Mouse (Mus musculus): Measurements from ENCODE around the gene Gpx2. TPM values are rescaled to one million over a fixed set of nuclear protein-coding genes. Genes with fewer than 3 reads are reported as not detected.

Gpx2 gene
- polyA plus RNA-seq, 1 experiment from 2014 or later, result 91.0 TPM

GRCm38 (mm10) chr12:76790446-76791084 is 4.8 kb downstream of the Gpx2 start:
- Histone ChIP-seq H3K27ac (ENCODE audit: low read length) (no peak overlapping the region), H3K9me3 (ENCODE audit: control insufficient read depth, low read length) (no peaks in the 10 kb centered on the region), H3K4me3 (ENCODE audit: low read length) (no peak overlapping the region), H3K36me3 (ENCODE audit: control insufficient read depth, insufficient read depth, low read length) (no peaks in the 10 kb centered on the region), H3K9ac (ENCODE audit: low read depth, low read length) (no peak overlapping the region), H3K4me2 (ENCODE audit: low read depth, low read length) (no peak overlapping the region), H3K4me1 (ENCODE audit: control insufficient read depth, insufficient read depth, low read length) (no peaks in the 10 kb centered on the region), H3K27me3 (replicated peaks; ENCODE audit: control insufficient read depth, insufficient read depth, low read length) (no peaks in the 10 kb centered on the region)
- WGBS, result 32% methylated on average over 8 of the region's 8 CpGs
- ATAC-seq, result no peak

- no peaks in the 10 kb centered on the region for H3K36me3 ChIP-seq (ENCODE audit: control insufficient read depth, insufficient read depth, low read length)
Measured at GRCm38 (mm10) chr12:76784056-76784619, 11.2 kb downstream of the Gpx2 start.

GRCm38 (mm10) chr12:76780639-76781468 is 14.5 kb downstream of the Gpx2 start:
- Histone ChIP-seq H3K9me3 (ENCODE audit: control insufficient read depth, low read length) (no peaks in the 10 kb centered on the region), H3K27me3 (replicated peaks; ENCODE audit: control insufficient read depth, insufficient read depth, low read length) (no peaks in the 10 kb centered on the region), H3K4me2 (ENCODE audit: low read depth, low read length) (no peak overlapping the region), H3K9ac (ENCODE audit: low read depth, low read length) (no peak overlapping the region), H3K27ac (ENCODE audit: low read length) (no peak overlapping the region), H3K4me3 (ENCODE audit: low read length) (no peak overlapping the region), H3K4me1 (ENCODE audit: control insufficient read depth, insufficient read depth, low read length) (no peaks in the 10 kb centered on the region; the same call in 1 of the 2 replicates), H3K36me3 (ENCODE audit: control insufficient read depth, insufficient read depth, low read length) (peaks cover 3% of the 10 kb centered on the region; the same call in 1 of the 2 replicates)
- no peak for ATAC-seq
- WGBS, result 77% methylated on average over 12 of the region's 12 CpGs

More at GRCm38 (mm10) chr12:76784056-76784619, 11.2 kb downstream of the Gpx2 start:
- WGBS, result 60% methylated on average over 10 of the region's 10 CpGs
- H3K4me2 ChIP-seq (ENCODE audit: low read depth, low read length), result no peak overlapping the region
- ATAC-seq, result no peak
- no peak overlapping the region for H3K4me3 ChIP-seq (ENCODE audit: low read length)
- H3K27ac ChIP-seq (ENCODE audit: low read length), result no peak overlapping the region
- no peaks in the 10 kb centered on the region; the same call in 1 of the 2 replicates for H3K4me1 ChIP-seq (ENCODE audit: control insufficient read depth, insufficient read depth, low read length)
- H3K9me3 ChIP-seq (ENCODE audit: control insufficient read depth, low read length), result no peaks in the 10 kb centered on the region
- H3K9ac ChIP-seq (ENCODE audit: low read depth, low read length), result no peak overlapping the region
- no peaks in the 10 kb centered on the region for H3K27me3 ChIP-seq (replicated peaks; ENCODE audit: control insufficient read depth, insufficient read depth, low read length)

DNA sequence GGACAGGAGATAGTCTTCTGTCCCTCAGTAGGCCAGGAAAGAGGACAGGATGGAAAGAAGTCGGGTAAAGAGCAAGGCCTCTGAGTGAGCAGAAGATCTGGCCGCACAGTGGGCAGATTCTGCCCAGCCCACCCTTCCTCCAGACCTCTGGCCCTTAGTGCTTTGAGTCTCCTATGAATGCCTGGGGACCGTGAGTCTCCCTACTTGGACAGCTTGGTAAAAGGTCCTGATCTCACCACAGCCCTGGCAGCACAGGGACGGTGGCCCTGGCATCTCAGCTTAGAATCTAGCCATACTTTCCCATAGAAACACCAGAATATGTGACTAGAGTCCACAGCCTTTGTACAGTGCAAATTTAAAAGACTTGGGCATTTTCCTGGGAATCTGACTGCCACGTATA is 15.4 kb downstream of the Gpx2 start:
- Histone ChIP-seq H3K36me3 (ENCODE audit: control insufficient read depth, insufficient read depth, low read length) (peaks cover 3% of the 10 kb centered on the region; the same call in 1 of the 2 replicates), H3K9ac (ENCODE audit: low read depth, low read length) (no peak overlapping the region), H3K27ac (ENCODE audit: low read length) (no peak overlapping the region), H3K4me3 (ENCODE audit: low read length) (no peak overlapping the region), H3K27me3 (replicated peaks; ENCODE audit: control insufficient read depth, insufficient read depth, low read length) (no peaks in the 10 kb centered on the region), H3K9me3 (ENCODE audit: control insufficient read depth, low read length) (no peaks in the 10 kb centered on the region), H3K4me2 (ENCODE audit: low read depth, low read length) (no peak overlapping the region), H3K4me1 (ENCODE audit: control insufficient read depth, insufficient read depth, low read length) (no peaks in the 10 kb centered on the region; the same call in 1 of the 2 replicates)
- 87% methylated on average over 5 of the region's 5 CpGs for WGBS
- no peak for ATAC-seq

- Histone ChIP-seq H3K27me3 (replicated peaks; ENCODE audit: control insufficient read depth, insufficient read depth, low read length) (no peaks in the 10 kb centered on the region), H3K4me3 (ENCODE audit: low read length) (no peak overlapping the region), H3K9ac (ENCODE audit: low read depth, low read length) (no peak overlapping the region), H3K9me3 (ENCODE audit: control insufficient read depth, low read length) (no peaks in the 10 kb centered on the region), H3K27ac (ENCODE audit: low read length) (no peak overlapping the region), H3K36me3 (ENCODE audit: control insufficient read depth, insufficient read depth, low read length) (peaks cover 3% of the 10 kb centered on the region; the same call in 1 of the 2 replicates), H3K4me1 (ENCODE audit: control insufficient read depth, insufficient read depth, low read length) (no peaks in the 10 kb centered on the region; the same call in 1 of the 2 replicates), H3K4me2 (ENCODE audit: low read depth, low read length) (no peak overlapping the region)
- 65% methylated on average over 10 of the region's 10 CpGs for WGBS
- peak; percentile 70 for ATAC-seq
Measured at GRCm38 (mm10) chr12:76778305-76779083, 16.9 kb downstream of the Gpx2 start.

- Histone ChIP-seq H3K4me1 (ENCODE audit: control insufficient read depth, insufficient read depth, low read length) (no peaks in the 10 kb centered on the region; the same call in 1 of the 2 replicates), H3K4me3 (ENCODE audit: low read length) (no peak overlapping the region), H3K27ac (ENCODE audit: low read length) (no peak overlapping the region), H3K9ac (ENCODE audit: low read depth, low read length) (no peak overlapping the region), H3K9me3 (ENCODE audit: control insufficient read depth, low read length) (no peaks in the 10 kb centered on the region), H3K27me3 (replicated peaks; ENCODE audit: control insufficient read depth, insufficient read depth, low read length) (no peaks in the 10 kb centered on the region), H3K36me3 (ENCODE audit: control insufficient read depth, insufficient read depth, low read length) (peaks cover 3% of the 10 kb centered on the region; the same call in 1 of the 2 replicates), H3K4me2 (ENCODE audit: low read depth, low read length) (no peak overlapping the region)
- 0 out of 2 replicates have a peak, but pooled peaks have one; percentile 28 for ATAC-seq
Measured at GRCm38 (mm10) chr12:76777845-76778244, 17.5 kb downstream of the Gpx2 start.

DNA sequence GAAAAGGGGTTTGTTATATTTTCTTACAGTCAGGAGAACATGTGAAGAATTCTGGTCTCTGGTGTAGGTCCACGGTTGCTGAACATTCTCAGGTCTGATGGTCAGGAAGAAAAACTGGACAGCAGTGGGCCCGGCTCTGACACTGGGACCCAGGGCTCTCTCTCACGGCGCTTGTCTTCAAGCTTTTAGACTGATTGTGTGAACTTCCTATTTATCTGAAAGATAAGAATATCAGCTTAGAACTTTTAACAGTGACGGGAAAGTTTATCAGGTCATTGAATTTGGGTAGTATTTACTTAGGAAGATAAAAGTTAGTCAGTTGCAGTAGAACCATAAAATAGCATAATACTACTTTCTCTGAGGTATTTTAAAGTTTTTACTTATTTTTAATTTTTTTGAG is 18.5 kb downstream of the Gpx2 start:
- 72% methylated on average over 5 of the region's 5 CpGs for WGBS
- Histone ChIP-seq H3K27me3 (replicated peaks; ENCODE audit: control insufficient read depth, insufficient read depth, low read length) (no peaks in the 10 kb centered on the region), H3K9ac (ENCODE audit: low read depth, low read length) (no peak overlapping the region), H3K36me3 (ENCODE audit: control insufficient read depth, insufficient read depth, low read length) (peaks cover 3% of the 10 kb centered on the region; the same call in 1 of the 2 replicates), H3K4me2 (ENCODE audit: low read depth, low read length) (no peak overlapping the region), H3K4me1 (ENCODE audit: control insufficient read depth, insufficient read depth, low read length) (no peaks in the 10 kb centered on the region; the same call in 1 of the 2 replicates), H3K27ac (ENCODE audit: low read length) (no peak overlapping the region), H3K4me3 (ENCODE audit: low read length) (no peak overlapping the region), H3K9me3 (ENCODE audit: control insufficient read depth, low read length) (no peaks in the 10 kb centered on the region)
- no peak for ATAC-seq

DNA sequence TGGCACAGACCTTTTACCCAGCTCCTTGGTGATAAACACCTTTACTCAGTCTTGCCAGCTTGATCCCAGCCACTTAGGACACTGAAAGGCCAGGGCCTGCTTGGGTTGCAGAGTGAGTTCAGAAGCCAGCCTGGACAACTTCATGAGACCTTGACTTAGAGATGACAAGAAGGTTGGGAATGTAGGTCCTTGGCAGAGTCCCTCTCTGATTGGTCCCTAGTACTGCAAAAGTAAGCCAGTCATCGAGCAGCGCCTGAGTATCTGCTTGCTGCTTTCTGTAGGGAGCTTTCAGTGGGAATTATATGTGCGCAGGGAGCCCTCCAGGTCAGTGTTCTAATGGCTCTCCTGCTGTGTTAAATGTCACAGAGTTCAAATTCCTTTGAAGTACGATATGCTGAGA is 20.2 kb downstream of the Gpx2 start:
- H3K36me3 ChIP-seq (ENCODE audit: control insufficient read depth, insufficient read depth, low read length), result peaks cover 3% of the 10 kb centered on the region; the same call in 1 of the 2 replicates
- ATAC-seq, result no peak
- WGBS, result 78% methylated on average over 4 of the region's 4 CpGs
- H3K9ac ChIP-seq (ENCODE audit: low read depth, low read length), result no peak overlapping the region
- no peak overlapping the region for H3K4me2 ChIP-seq (ENCODE audit: low read depth, low read length)
- no peaks in the 10 kb centered on the region for H3K9me3 ChIP-seq (ENCODE audit: control insufficient read depth, low read length)
- no peak overlapping the region for H3K4me3 ChIP-seq (ENCODE audit: low read length)
- no peaks in the 10 kb centered on the region for H3K4me1 ChIP-seq (ENCODE audit: control insufficient read depth, insufficient read depth, low read length)
- no peaks in the 10 kb centered on the region for H3K27me3 ChIP-seq (replicated peaks; ENCODE audit: control insufficient read depth, insufficient read depth, low read length)
- no peak overlapping the region for H3K27ac ChIP-seq (ENCODE audit: low read length)

DNA sequence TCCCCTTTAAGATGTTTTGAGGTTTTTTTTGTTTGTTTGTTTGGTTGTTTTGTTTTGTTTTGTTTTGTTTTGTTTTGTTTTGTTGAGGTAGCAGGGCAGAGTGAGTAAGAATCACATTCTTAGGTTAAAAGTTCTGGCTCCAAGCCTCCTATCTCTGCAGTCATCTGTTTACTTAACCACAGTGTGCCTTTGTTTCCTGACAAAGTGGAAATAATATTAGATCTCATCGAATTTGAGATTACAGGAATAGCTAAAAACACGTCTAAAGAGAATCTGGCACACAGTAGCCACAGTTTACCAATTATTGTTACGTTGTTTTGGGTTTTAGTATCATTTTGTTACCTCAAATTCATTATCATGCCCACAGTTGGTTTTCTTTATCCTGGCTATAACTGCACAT is 20.7 kb downstream of the Gpx2 start:
- H3K4me2 ChIP-seq (ENCODE audit: low read depth, low read length), result no peak overlapping the region
- no peak overlapping the region for H3K9ac ChIP-seq (ENCODE audit: low read depth, low read length)
- WGBS, result 68% methylated on average over 3 of the region's 3 CpGs

More for the DNA sequence above, 20.7 kb downstream of the Gpx2 start:
- H3K4me1 ChIP-seq (ENCODE audit: control insufficient read depth, insufficient read depth, low read length), result no peaks in the 10 kb centered on the region
- H3K36me3 ChIP-seq (ENCODE audit: control insufficient read depth, insufficient read depth, low read length), result peaks cover 3% of the 10 kb centered on the region; the same call in 1 of the 2 replicates
- no peaks in the 10 kb centered on the region for H3K27me3 ChIP-seq (replicated peaks; ENCODE audit: control insufficient read depth, insufficient read depth, low read length)
- no peak for ATAC-seq
- no peaks in the 10 kb centered on the region for H3K9me3 ChIP-seq (ENCODE audit: control insufficient read depth, low read length)
- no peak overlapping the region for H3K4me3 ChIP-seq (ENCODE audit: low read length)
- H3K27ac ChIP-seq (ENCODE audit: low read length), result no peak overlapping the region

All from intestine, embryonic 16.5 days (tissue).